In genomic region chr10:23322275-23322674, GRCm38 (mm10) we compare ENCODE assay signal across 28 mouse cellular contexts. TPM values are rescaled to one million over a fixed set of nuclear protein-coding genes. Genes with fewer than 3 reads are reported as not detected.
DNase-seq lines count a peak whose midpoint lies in the region; ATAC-seq and TF ChIP-seq lines count a peak whose summit lies in the region.
"Had no signal": no experiment of that assay in that cellular context is flagged by ENCODE, and none has a peak within 500 bp of the region (broad histone marks: within the 10 kb centered on the region; RNA-seq: fewer than 3 reads in every experiment).

No protein-coding gene starts in this region.

- no peak for DNase-seq in hindbrain, embryonic 10.5 days (ENCODE audit: low spot score)
- no peak for DNase-seq in layer of hippocampus, adult 2 months (ENCODE audit: low spot score in 2 of 2)
- no peak for DNase-seq in layer of hippocampus, postnatal 10 days (ENCODE audit: low spot score in 2 of 2)
- no peak for DNase-seq in midbrain, postnatal 0 days (ENCODE audit: low spot score)
- DNase-seq: adrenal gland, postnatal 10 days; adrenal gland, postnatal 36 days; B cell, adult 2 months; cerebellum, adult 18-20 months; cerebellum, adult 9-10 months; cerebellum, postnatal 14 days; gastrocnemius, postnatal 10 days; gastrocnemius, postnatal 36 days; heart, adult 2 months; heart, postnatal 14 days; heart, postnatal 4 days had no signal

- H3K4me3 ChIP-seq in hindbrain, embryonic 13.5 days, result no peak overlapping the region
- no peak overlapping the region for H3K4me3 ChIP-seq in hindbrain, embryonic 10.5 days
- H3K4me3 ChIP-seq in layer of hippocampus, adult 2 months, result no peak overlapping the region
- H3K4me3 ChIP-seq in embryonic facial prominence, embryonic 15.5 days (replicated peaks), result no peak overlapping the region
- no peak overlapping the region for H3K4me3 ChIP-seq in midbrain, postnatal 0 days (ENCODE audit: low read depth, low read length)
- H3K4me3 ChIP-seq: embryonic facial prominence, embryonic 12.5 days; forebrain, embryonic 10.5 days; forebrain, embryonic 13.5 days; heart, adult 2 months; heart, embryonic 10.5 days; heart, embryonic 13.5 days had no signal

- H3K27me3 ChIP-seq in hindbrain, embryonic 13.5 days, result no peaks in the 10 kb centered on the region
- no peaks in the 10 kb centered on the region for H3K27me3 ChIP-seq in hindbrain, embryonic 10.5 days (ENCODE audit: insufficient read depth, poor library complexity, severe bottlenecking)
- H3K27me3 ChIP-seq in embryonic facial prominence, embryonic 15.5 days, result no peaks in the 10 kb centered on the region
- no peaks in the 10 kb centered on the region for H3K27me3 ChIP-seq in midbrain, postnatal 0 days (ENCODE audit: insufficient read depth, low read length)
- H3K27me3 ChIP-seq: CH12.LX; embryonic facial prominence, embryonic 12.5 days; forebrain, embryonic 13.5 days; heart, embryonic 13.5 days; Patski had no signal

- no peak overlapping the region for H3K27ac ChIP-seq in hindbrain, embryonic 13.5 days
- no peak overlapping the region for H3K27ac ChIP-seq in hindbrain, embryonic 10.5 days
- no peak overlapping the region for H3K27ac ChIP-seq in layer of hippocampus, adult 2 months
- no peak overlapping the region for H3K27ac ChIP-seq in embryonic facial prominence, embryonic 15.5 days (replicated peaks)
- no peak overlapping the region for H3K27ac ChIP-seq in midbrain, postnatal 0 days (ENCODE audit: low read depth, low read length)
- H3K27ac ChIP-seq: embryonic facial prominence, embryonic 12.5 days; forebrain, embryonic 10.5 days; forebrain, embryonic 13.5 days; heart, adult 2 months; heart, embryonic 10.5 days; heart, embryonic 13.5 days had no signal

- H3K36me3 ChIP-seq in hindbrain, embryonic 13.5 days, result no peaks in the 10 kb centered on the region
- peaks cover 5% of the 10 kb centered on the region; the same call in 1 of the 2 replicates for H3K36me3 ChIP-seq in hindbrain, embryonic 10.5 days
- H3K36me3 ChIP-seq in embryonic facial prominence, embryonic 15.5 days, result no peaks in the 10 kb centered on the region
- H3K36me3 ChIP-seq in midbrain, postnatal 0 days (ENCODE audit: insufficient read depth, low read length), result no peaks in the 10 kb centered on the region
- H3K36me3 ChIP-seq: forebrain, embryonic 10.5 days; G1E; heart, embryonic 10.5 days; heart, embryonic 13.5 days had no signal

- no peaks in the 10 kb centered on the region for H3K9me3 ChIP-seq in hindbrain, embryonic 13.5 days
- no peaks in the 10 kb centered on the region for H3K9me3 ChIP-seq in hindbrain, embryonic 10.5 days
- no peaks in the 10 kb centered on the region for H3K9me3 ChIP-seq in embryonic facial prominence, embryonic 15.5 days (replicated peaks)
- H3K9me3 ChIP-seq in midbrain, postnatal 0 days (ENCODE audit: low read length), result no peaks in the 10 kb centered on the region
- H3K9me3 ChIP-seq: embryonic facial prominence, embryonic 12.5 days; forebrain, embryonic 10.5 days; forebrain, embryonic 13.5 days; G1E; heart, embryonic 10.5 days; heart, embryonic 13.5 days had no signal

- no peak overlapping the region for H3K4me2 ChIP-seq in hindbrain, embryonic 13.5 days
- H3K4me2 ChIP-seq in embryonic facial prominence, embryonic 15.5 days (replicated peaks), result no peak overlapping the region
- no peak overlapping the region for H3K4me2 ChIP-seq in midbrain, postnatal 0 days (ENCODE audit: low read depth, low read length, poor library complexity, severe bottlenecking)
- H3K4me2 ChIP-seq: embryonic facial prominence, embryonic 12.5 days; forebrain, embryonic 13.5 days; heart, embryonic 13.5 days had no signal

- no peak overlapping the region for H3K9ac ChIP-seq in hindbrain, embryonic 13.5 days
- H3K9ac ChIP-seq in embryonic facial prominence, embryonic 15.5 days, result no peak overlapping the region
- no peak overlapping the region for H3K9ac ChIP-seq in midbrain, postnatal 0 days (replicated peaks; ENCODE audit: low read length, poor library complexity, severe bottlenecking)
- H3K9ac ChIP-seq: embryonic facial prominence, embryonic 12.5 days; forebrain, embryonic 13.5 days; heart, embryonic 13.5 days had no signal

- peak; percentile 17; the same call in 1 of the 2 replicates for ATAC-seq in hindbrain, embryonic 13.5 days (ENCODE audit: low FRiP score)
- ATAC-seq in embryonic facial prominence, embryonic 15.5 days (ENCODE audit: insufficient number of reproducible peaks, low FRiP score, low TSS enrichment, low read depth), result peak; percentile 65; the same call in 1 of the 2 replicates
- ATAC-seq in midbrain, postnatal 0 days (ENCODE audit: low FRiP score), result no peak
- ATAC-seq: forebrain, embryonic 13.5 days; forebrain, embryonic 16.5 days; intestine, postnatal 0 days; Patski had no signal

- 68% methylated on average over 4 of the region's 4 CpGs for WGBS in hindbrain, embryonic 13.5 days
- WGBS in hindbrain, embryonic 10.5 days, result 92% methylated on average over 4 of the region's 4 CpGs
- 73% methylated on average over 4 of the region's 4 CpGs for WGBS in embryonic facial prominence, embryonic 15.5 days
- WGBS in midbrain, postnatal 0 days, result 76% methylated on average over 4 of the region's 4 CpGs

- H3K4me1 ChIP-seq in hindbrain, embryonic 13.5 days (replicated peaks), result no peaks in the 10 kb centered on the region
- no peaks in the 10 kb centered on the region for H3K4me1 ChIP-seq in hindbrain, embryonic 10.5 days (replicated peaks)
- no peaks in the 10 kb centered on the region for H3K4me1 ChIP-seq in embryonic facial prominence, embryonic 15.5 days
- no peaks in the 10 kb centered on the region for H3K4me1 ChIP-seq in midbrain, postnatal 0 days (ENCODE audit: insufficient read depth, low read length)
- H3K4me1 ChIP-seq: embryonic facial prominence, embryonic 12.5 days; forebrain, embryonic 10.5 days; forebrain, embryonic 13.5 days; heart, embryonic 10.5 days; heart, embryonic 13.5 days had no signal

- TF ChIP-seq CTCF in layer of hippocampus, adult 2 months (conservative IDR thresholded peaks at IDR 0.05), result 0 out of 2 replicates have a peak, but pooled peaks have one; percentile 3
- TF ChIP-seq CTCF in midbrain, postnatal 0 days (IDR thresholded peaks at IDR 0.05), result no peak

RNA-seq across cellular contexts. Expression of gene Eya4, which starts 28.3 kb away (rescaled TPM):
- polyA plus RNA-seq in hindbrain, embryonic 13.5 days (2015; fragmentation: Nextera tagmentation; extraction: Ambion mirVana), result 1.2 TPM in 2 replicates
- 3.6 and 5.5 TPM in 2 replicates for polyA plus RNA-seq in hindbrain, embryonic 10.5 days (2016; fragmentation: Nextera tagmentation; extraction: Ambion mirVana)
- 1 to 10 TPM; 5.5 to 6.3 TPM for total RNA-seq in layer of hippocampus, adult 2 months (2021)
- 1 to 10 TPM; 4.9 to 5.1 TPM for total RNA-seq in layer of hippocampus, postnatal 10 days (2021)
- 7.8 and 8.2 TPM in 2 replicates for polyA plus RNA-seq in embryonic facial prominence, embryonic 15.5 days (2015; fragmentation: Nextera tagmentation; extraction: Ambion mirVana)
- total RNA-seq in midbrain, postnatal 0 days (2014; rRNA removed), result 1.0 and 1.2 TPM in 2 replicates
- polyA plus RNA-seq in midbrain, postnatal 0 days (2015; fragmentation: Nextera tagmentation; extraction: Ambion mirVana), result 0.13 and 0.42 TPM in 2 replicates
- total RNA-seq: granulocyte monocyte progenitor cell, adult 5-6 weeks had no signal
- polyA plus RNA-seq: G1E had no signal
